Mouse (Mus musculus): ENCODE measurements at regions not wholly inside any gene's neighbourhood (a gene's known extent, or its start where the extent isn't known, plus 50 kb on each side); places are given as distances from the start of the nearest gene placed in this dataset.
A peak's percentile ranks its signal among the peaks of the same experiment; 100 is the strongest.

DNA sequence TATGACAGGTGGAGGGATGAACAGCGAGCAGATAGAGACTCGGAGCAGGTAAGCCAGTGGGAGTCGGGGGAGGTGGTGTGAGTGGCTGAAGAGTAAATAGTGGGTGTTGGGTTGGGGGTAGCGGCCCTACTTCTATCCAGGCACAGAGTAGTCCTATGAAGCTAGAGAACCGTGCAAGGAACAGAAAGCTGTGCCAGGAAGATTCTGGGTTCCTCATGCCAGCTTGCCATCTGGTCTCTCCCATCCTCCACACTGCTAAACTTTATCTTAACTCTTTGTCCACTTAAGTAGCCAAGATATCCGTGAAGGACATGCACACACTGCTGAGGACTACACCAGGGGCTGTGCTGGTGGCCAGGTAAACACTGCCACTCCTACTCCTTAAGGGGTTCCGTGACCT, 234.9 kb downstream of the Mroh4 start:
- no peak for DNase-seq
- Histone ChIP-seq H3K36me3 (ENCODE audit: control insufficient read depth, insufficient read depth, low read length) (no peaks in the 10 kb centered on the region), H3K4me1 (ENCODE audit: control insufficient read depth, insufficient read depth, low read length) (no peaks in the 10 kb centered on the region), H3K9ac (ENCODE audit: low read depth, low read length) (no peak overlapping the region), H3K27me3 (ENCODE audit: control insufficient read depth, insufficient read depth, low read length) (no peaks in the 10 kb centered on the region), H3K4me3 (no peak overlapping the region), H3K79me2 (replicated peaks; ENCODE audit: control insufficient read depth, insufficient read depth, low read length) (no peaks in the 10 kb centered on the region), H3K27ac (no peak overlapping the region)
- intact Hi-C loops (cut with DNase I): no loop called here
- WGBS: 77% methylated on average over 7 of the region's 7 CpGs
- no peak for TF ChIP-seq EP300 (IDR thresholded peaks at IDR 0.05; ENCODE audit: insufficient read depth, low read depth, low read length)
- no peak for TF ChIP-seq POLR2A (IDR thresholded peaks at IDR 0.05; ENCODE audit: insufficient read depth, low read depth, low read length)

DNA sequence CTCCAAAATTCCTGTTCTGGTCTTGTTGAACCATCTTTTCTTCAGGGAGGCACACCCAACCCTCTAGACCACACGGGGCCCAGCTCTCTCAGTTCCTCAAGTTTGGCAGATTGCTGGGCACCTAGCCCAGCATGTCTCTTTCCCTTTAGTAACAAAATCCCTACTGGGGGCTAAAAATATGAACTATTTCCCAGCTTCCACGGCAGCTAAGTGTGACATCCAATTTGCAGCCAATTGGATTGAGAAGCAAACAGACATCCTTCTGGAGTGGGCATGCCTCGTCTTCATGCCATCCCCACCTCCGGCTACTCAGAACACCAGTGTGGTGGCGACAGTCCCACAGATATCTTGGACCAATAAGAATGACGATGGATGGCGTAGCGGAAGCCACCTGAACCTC, 240.1 kb downstream of the Mroh4 start:
- Histone ChIP-seq H3K79me2 (replicated peaks; ENCODE audit: control insufficient read depth, insufficient read depth, low read length) (no peaks in the 10 kb centered on the region), H3K9ac (ENCODE audit: low read depth, low read length) (no peak overlapping the region), H3K4me1 (ENCODE audit: control insufficient read depth, insufficient read depth, low read length) (no peaks in the 10 kb centered on the region), H3K4me3 (no peak overlapping the region), H3K36me3 (ENCODE audit: control insufficient read depth, insufficient read depth, low read length) (no peaks in the 10 kb centered on the region), H3K27me3 (ENCODE audit: control insufficient read depth, insufficient read depth, low read length) (no peaks in the 10 kb centered on the region), H3K27ac (no peak overlapping the region)
- no peak for TF ChIP-seq CTCF (IDR thresholded peaks at IDR 0.05)
- 76% methylated on average over 8 of the region's 8 CpGs for WGBS
- intact Hi-C loops (cut with DNase I): no loop called here
- DNase-seq: no peak

DNA sequence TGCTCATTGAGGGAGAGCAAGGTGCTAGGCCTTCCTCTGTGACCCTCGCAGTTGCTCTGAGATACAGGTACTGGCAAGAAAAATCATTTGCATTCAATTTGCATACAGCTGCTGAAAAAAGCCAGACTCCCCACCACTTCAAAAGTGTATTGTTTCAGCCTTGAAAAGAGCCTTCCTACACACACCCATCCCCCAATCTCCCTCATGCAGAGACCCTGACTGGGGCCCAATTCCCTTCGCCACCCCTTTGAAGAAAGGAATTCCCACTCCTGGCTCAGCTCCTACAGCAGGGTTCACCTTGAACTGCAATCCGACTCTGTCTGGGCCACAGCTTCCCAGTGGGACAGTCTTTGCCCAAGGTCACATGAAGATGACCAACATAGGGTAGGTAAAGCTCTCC, 248.6 kb downstream of the Mroh4 start:
- Histone ChIP-seq H3K4me1 (ENCODE audit: control insufficient read depth, insufficient read depth, low read length) (no peaks in the 10 kb centered on the region), H3K27ac (no peak overlapping the region), H3K36me3 (ENCODE audit: control insufficient read depth, insufficient read depth, low read length) (no peaks in the 10 kb centered on the region), H3K9ac (ENCODE audit: low read depth, low read length) (no peak overlapping the region), H3K4me3 (no peak overlapping the region), H3K79me2 (replicated peaks; ENCODE audit: control insufficient read depth, insufficient read depth, low read length) (no peaks in the 10 kb centered on the region), H3K27me3 (ENCODE audit: control insufficient read depth, insufficient read depth, low read length) (no peaks in the 10 kb centered on the region)
- DNase-seq: no peak
- WGBS: 26% methylated on average over 3 of the region's 3 CpGs
- intact Hi-C loops (cut with DNase I): no loop called here
- TF ChIP-seq POLR2A (IDR thresholded peaks at IDR 0.05; ENCODE audit: insufficient read depth, low read depth, low read length) (no peak), EP300 (IDR thresholded peaks at IDR 0.05; ENCODE audit: insufficient read depth, low read depth, low read length) (no peak), CTCF (IDR thresholded peaks at IDR 0.05) (no peak)

DNA sequence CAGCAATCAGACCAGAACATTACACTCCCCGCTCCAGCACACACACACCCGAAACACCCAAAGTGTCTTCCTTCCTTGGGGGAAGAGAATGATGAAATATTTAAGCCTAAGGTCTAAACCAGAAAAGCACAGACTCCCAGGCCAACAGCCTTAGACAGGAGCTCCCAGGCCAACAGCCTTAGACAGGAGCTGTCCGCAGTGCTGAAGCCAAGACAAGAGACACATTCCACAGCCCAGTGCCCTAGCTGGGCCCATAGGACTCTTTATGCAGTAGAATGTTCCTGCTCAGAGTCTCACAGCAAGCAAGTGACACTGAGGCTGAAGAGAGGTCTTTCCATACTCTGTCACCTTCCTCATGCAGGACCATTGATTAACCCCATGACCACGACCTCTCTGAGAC, 253.6 kb downstream of the Mroh4 start:
- Histone ChIP-seq H3K27me3 (ENCODE audit: control insufficient read depth, insufficient read depth, low read length) (no peaks in the 10 kb centered on the region), H3K79me2 (replicated peaks; ENCODE audit: control insufficient read depth, insufficient read depth, low read length) (no peaks in the 10 kb centered on the region), H3K4me1 (ENCODE audit: control insufficient read depth, insufficient read depth, low read length) (no peaks in the 10 kb centered on the region), H3K27ac (no peak overlapping the region), H3K4me3 (no peak overlapping the region), H3K9ac (ENCODE audit: low read depth, low read length) (no peak overlapping the region), H3K36me3 (ENCODE audit: control insufficient read depth, insufficient read depth, low read length) (no peaks in the 10 kb centered on the region)
- WGBS: 59% methylated on average over 4 of the region's 4 CpGs
- peak; percentile 10 to 32 for DNase-seq
- intact Hi-C loops (cut with DNase I): no loop called here
- TF ChIP-seq EP300 (IDR thresholded peaks at IDR 0.05; ENCODE audit: insufficient read depth, low read depth, low read length) (no peak), CTCF (IDR thresholded peaks at IDR 0.05) (no peak), POLR2A (IDR thresholded peaks at IDR 0.05; ENCODE audit: insufficient read depth, low read depth, low read length) (no peak)

DNA sequence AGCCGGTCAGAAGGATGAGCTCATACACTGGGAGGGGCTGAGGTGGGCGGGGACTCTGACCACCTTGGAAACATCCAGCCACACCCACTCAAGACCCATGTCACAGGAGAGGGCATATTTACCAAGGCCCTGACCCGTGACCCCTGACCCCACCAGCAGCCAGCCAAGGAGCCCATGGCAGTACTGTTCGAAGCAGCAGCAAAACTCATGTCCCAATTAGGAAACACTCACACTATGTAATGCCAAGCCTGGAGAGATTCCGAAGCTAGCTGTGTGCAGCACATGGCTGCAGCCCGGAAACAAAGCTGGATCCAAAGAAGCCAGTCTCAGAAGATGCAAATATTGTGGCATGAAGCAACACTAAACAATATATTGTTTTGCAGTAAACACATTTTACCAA, 256.8 kb downstream of the Mroh4 start:
- no peak overlapping the region for H3K9ac ChIP-seq (ENCODE audit: low read depth, low read length)
- no peaks in the 10 kb centered on the region for H3K79me2 ChIP-seq (replicated peaks; ENCODE audit: control insufficient read depth, insufficient read depth, low read length)
- H3K36me3 ChIP-seq (ENCODE audit: control insufficient read depth, insufficient read depth, low read length): no peaks in the 10 kb centered on the region
- TF ChIP-seq EP300 (IDR thresholded peaks at IDR 0.05; ENCODE audit: insufficient read depth, low read depth, low read length): no peak
- TF ChIP-seq POLR2A (IDR thresholded peaks at IDR 0.05; ENCODE audit: insufficient read depth, low read depth, low read length): no peak
- no peak for TF ChIP-seq CTCF (IDR thresholded peaks at IDR 0.05)
- 77% methylated on average over 6 of the region's 6 CpGs for WGBS
- H3K27me3 ChIP-seq (ENCODE audit: control insufficient read depth, insufficient read depth, low read length): no peaks in the 10 kb centered on the region
- H3K4me1 ChIP-seq (ENCODE audit: control insufficient read depth, insufficient read depth, low read length): no peaks in the 10 kb centered on the region
- intact Hi-C loops (cut with DNase I): no loop called here
- no peak overlapping the region for H3K4me3 ChIP-seq
- no peak overlapping the region for H3K27ac ChIP-seq
- no peak for DNase-seq

DNA sequence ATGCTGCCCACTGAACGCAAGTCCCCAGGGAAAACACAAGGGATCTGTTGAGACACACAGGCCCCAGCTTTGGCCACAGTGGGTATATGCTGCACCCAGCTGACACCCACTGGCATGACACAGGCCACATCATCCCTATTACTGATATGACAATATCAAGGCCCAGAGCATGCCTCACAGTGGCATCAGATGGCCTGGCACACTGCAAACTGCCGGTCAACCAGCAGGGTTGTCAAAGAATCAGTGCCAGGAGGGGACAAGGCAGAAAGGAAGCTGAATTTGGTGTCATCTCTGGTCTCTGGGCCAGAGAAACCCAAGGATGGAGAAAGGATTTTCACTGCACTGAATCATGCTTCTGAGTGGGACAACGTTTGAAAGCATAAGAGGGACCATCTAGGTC, 266.7 kb downstream of the Mroh4 start:
- intact Hi-C loops (cut with DNase I): no loop called here
- Histone ChIP-seq H3K36me3 (ENCODE audit: control insufficient read depth, insufficient read depth, low read length) (no peaks in the 10 kb centered on the region), H3K4me3 (no peak overlapping the region), H3K9ac (ENCODE audit: low read depth, low read length) (no peak overlapping the region), H3K27me3 (ENCODE audit: control insufficient read depth, insufficient read depth, low read length) (no peaks in the 10 kb centered on the region), H3K27ac (no peak overlapping the region), H3K4me1 (ENCODE audit: control insufficient read depth, insufficient read depth, low read length) (no peaks in the 10 kb centered on the region), H3K79me2 (replicated peaks; ENCODE audit: control insufficient read depth, insufficient read depth, low read length) (no peaks in the 10 kb centered on the region)
- no peak for DNase-seq
- TF ChIP-seq CTCF (IDR thresholded peaks at IDR 0.05): no peak
- no peak for TF ChIP-seq POLR2A (IDR thresholded peaks at IDR 0.05; ENCODE audit: insufficient read depth, low read depth, low read length)
- TF ChIP-seq EP300 (IDR thresholded peaks at IDR 0.05; ENCODE audit: insufficient read depth, low read depth, low read length): no peak
- WGBS: 70% methylated on average over 3 of the region's 3 CpGs

DNA sequence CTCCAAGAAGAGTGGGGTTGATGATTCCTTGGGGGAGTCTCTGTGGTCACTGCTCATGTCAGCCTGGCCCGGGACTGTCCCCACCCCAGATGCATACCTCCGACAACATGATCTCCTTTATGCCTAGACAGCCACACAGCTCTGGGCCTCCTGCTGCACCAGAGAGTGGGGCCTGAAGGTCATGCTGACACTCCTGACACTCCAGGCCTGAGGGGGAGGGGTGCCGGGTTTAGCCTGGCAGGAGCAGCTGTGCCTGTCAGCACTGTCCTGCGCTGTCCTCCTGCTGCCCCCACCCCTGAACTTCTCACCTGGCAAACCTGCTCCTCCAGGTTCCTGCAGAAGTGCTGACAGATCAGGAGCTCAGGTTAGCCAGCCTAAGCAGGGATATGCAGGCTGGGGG, 288.2 kb downstream of the Mroh4 start:
- Histone ChIP-seq H3K4me1 (ENCODE audit: control insufficient read depth, insufficient read depth, low read length) (no peaks in the 10 kb centered on the region), H3K4me3 (no peak overlapping the region), H3K27me3 (ENCODE audit: control insufficient read depth, insufficient read depth, low read length) (no peaks in the 10 kb centered on the region), H3K27ac (no peak overlapping the region), H3K9ac (ENCODE audit: low read depth, low read length) (no peak overlapping the region), H3K79me2 (replicated peaks; ENCODE audit: control insufficient read depth, insufficient read depth, low read length) (no peaks in the 10 kb centered on the region), H3K36me3 (ENCODE audit: control insufficient read depth, insufficient read depth, low read length) (no peaks in the 10 kb centered on the region)
- WGBS: 23% methylated on average over 4 of the region's 4 CpGs
- intact Hi-C loops (cut with DNase I): no loop called here
- peak; percentile 50 to 51 for DNase-seq
- TF ChIP-seq EP300 (IDR thresholded peaks at IDR 0.05; ENCODE audit: insufficient read depth, low read depth, low read length) (0 out of 2 replicates have a peak, but pooled peaks have one; percentile 29), POLR2A (IDR thresholded peaks at IDR 0.05; ENCODE audit: insufficient read depth, low read depth, low read length) (no peak)

All from heart, adult 2 months (tissue).